Mouse (Mus musculus) stomach, embryonic 15.5 days (tissue): Measurements from ENCODE around the gene Edc4. TPM values are rescaled to one million over a fixed set of nuclear protein-coding genes. Genes with fewer than 3 reads are reported as not detected.
A peak's percentile ranks its signal among the peaks of the same experiment; 100 is the strongest.

ENCODE experiments used
- ATAC-seq: fragments of 200-750 bp; cut with Nextera tagmentation; 2 replicates; pipeline ENCODE4 v1.8.0; 2017; ENCODE audit warnings: low read depth, moderate number of reproducible peaks, moderate TSS enrichment; ENCODE audit not compliant: insufficient read depth, low FRiP score
- H3K27ac ChIP-seq: fragments of 300-500 bp; sonication (generic); 2 replicates; pipeline ENCODE4 v1.5.1; 2015; ENCODE audit warnings: mild to moderate bottlenecking, inconsistent platforms
- H3K27me3 ChIP-seq: fragments of 300-500 bp; sonication (generic); replicated peaks from 2 replicates; pipeline ENCODE4 v1.6.1; 2015; ENCODE audit warnings: inconsistent platforms
- H3K36me3 ChIP-seq: fragments of 300-500 bp; sonication (generic); 2 replicates; pipeline ENCODE4 v1.6.1; 2015; ENCODE audit warnings: inconsistent platforms
- H3K4me1 ChIP-seq: fragments of 300-500 bp; sonication (generic); 2 replicates; pipeline ENCODE4 v1.6.1; 2015; ENCODE audit warnings: inconsistent platforms
- H3K4me2 ChIP-seq: fragments of 300-500 bp; sonication (generic); 2 replicates; pipeline ENCODE4 v1.6.1; 2015; ENCODE audit warnings: mild to moderate bottlenecking, inconsistent platforms
- H3K4me3 ChIP-seq: fragments of 300-500 bp; sonication (generic); replicated peaks from 2 replicates; pipeline ENCODE4 v1.5.1; 2015; ENCODE audit warnings: inconsistent platforms
- H3K9ac ChIP-seq: fragments of 300-500 bp; sonication (generic); 2 replicates; pipeline ENCODE4 v1.6.1; 2015; ENCODE audit warnings: inconsistent platforms
- H3K9me3 ChIP-seq: fragments of 300-500 bp; sonication (generic); 2 replicates; pipeline ENCODE4 v1.6.1; 2016; ENCODE audit warnings: inconsistent platforms
- WGBS: fragments of 180-500 bp; shearing (Covaris S2); methylation state at CpG from one replicate; pipeline ENCODE4 v1.1.7; 2015; 5-methylcytosine and 5-hydroxymethylcytosine counted together
- polyA plus RNA-seq: library from polyadenylated mRNA; unstranded; fragments of >200 nt; fragmentation: Nextera tagmentation; extraction: Ambion mirVana; gene quantifications from 2 replicates; pipeline ENCODE4 v1.2.1, GENCODE M21; 2015

The Edc4 gene
- polyA plus RNA-seq, 1 experiment from 2014 or later: 35.7 TPM

GRCm38 (mm10) chr8:105854715-105855216 is 25.9 kb upstream of the Edc4 start, which contains the start of gene Thap11:
Gene Thap11 (plus strand): TSS chr8:105855132.
- peak within 1 kb of the TSS; percentile 77 for H3K9ac ChIP-seq
- H3K27ac ChIP-seq: peak within 1 kb of the TSS; percentile 87
- H3K36me3 ChIP-seq: peaks cover 5% of the 10 kb centered on the region; the same call in 1 of the 2 replicates
- H3K4me3 ChIP-seq: peak within 1 kb of the TSS; percentile 87
- WGBS: under 1% methylated on average over 42 of the region's 43 CpGs
- peak; percentile 90 for ATAC-seq
- peak within 1 kb of the TSS; percentile 77 for H3K4me2 ChIP-seq
- no peaks in the 10 kb centered on the region for H3K27me3 ChIP-seq
- H3K4me1 ChIP-seq: peaks cover 33% of the 10 kb centered on the region
- no peaks in the 10 kb centered on the region for H3K9me3 ChIP-seq

DNA sequence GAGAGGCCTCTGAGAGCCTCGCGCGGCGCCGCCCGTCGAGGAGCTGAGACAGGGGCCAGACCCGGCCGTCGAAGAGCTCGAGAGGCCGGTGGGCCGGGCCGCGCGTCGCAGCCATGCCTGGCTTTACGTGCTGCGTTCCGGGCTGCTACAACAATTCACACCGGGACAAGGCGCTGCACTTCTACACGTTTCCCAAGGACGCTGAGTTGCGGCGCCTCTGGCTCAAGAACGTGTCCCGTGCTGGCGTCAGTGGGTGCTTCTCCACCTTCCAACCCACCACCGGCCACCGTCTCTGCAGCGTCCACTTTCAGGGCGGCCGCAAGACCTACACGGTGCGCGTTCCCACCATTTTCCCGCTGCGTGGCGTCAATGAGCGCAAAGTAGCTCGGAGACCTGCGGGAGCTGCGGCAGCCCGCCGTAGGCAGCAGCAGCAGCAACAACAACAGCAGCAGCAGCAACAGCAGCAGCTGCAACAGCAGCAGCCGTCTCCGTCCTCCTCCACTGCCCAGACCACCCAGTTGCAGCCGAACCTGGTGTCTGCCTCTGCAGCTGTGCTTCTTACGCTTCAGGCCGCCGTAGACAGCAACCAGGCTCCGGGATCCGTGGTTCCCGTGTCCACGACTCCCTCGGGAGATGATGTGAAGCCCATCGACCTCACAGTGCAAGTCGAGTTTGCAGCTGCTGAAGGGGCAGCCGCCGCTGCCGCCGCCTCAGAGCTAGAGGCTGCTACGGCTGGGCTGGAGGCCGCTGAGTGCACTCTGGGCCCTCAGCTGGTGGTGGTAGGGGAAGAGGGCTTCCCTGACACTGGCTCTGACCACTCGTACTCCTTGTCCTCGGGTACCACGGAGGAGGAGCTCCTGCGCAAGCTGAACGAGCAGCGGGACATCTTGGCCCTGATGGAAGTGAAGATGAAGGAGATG is 25.2 kb upstream of the Edc4 start:
- H3K9me3 ChIP-seq: no peaks in the 10 kb centered on the region
- peak overlapping the region; percentile 87 for H3K27ac ChIP-seq
- WGBS: under 1% methylated on average over 71 of the region's 71 CpGs
- H3K36me3 ChIP-seq: peaks cover 5% of the 10 kb centered on the region; the same call in 1 of the 2 replicates
- H3K27me3 ChIP-seq: no peaks in the 10 kb centered on the region
- peak; percentile 0; the same call in 1 of the 2 replicates for ATAC-seq
- peak overlapping the region; percentile 87 for H3K4me3 ChIP-seq
- peaks cover 34% of the 10 kb centered on the region for H3K4me1 ChIP-seq
- peak overlapping the region; percentile 77 for H3K4me2 ChIP-seq
- H3K9ac ChIP-seq: peak overlapping the region; percentile 77

- H3K4me1 ChIP-seq: peaks cover 30% of the 10 kb centered on the region
- peak overlapping the region; percentile 87 for H3K4me3 ChIP-seq
- no peak for ATAC-seq
- no peaks in the 10 kb centered on the region for H3K27me3 ChIP-seq
- peak overlapping the region; percentile 77; the same call in 1 of the 2 replicates for H3K9ac ChIP-seq
- whole genome bisulfite sequencing: 12% methylated on average over 15 of the region's 15 CpGs
- peak overlapping the region; percentile 87; the same call in 1 of the 2 replicates for H3K27ac ChIP-seq
- H3K36me3 ChIP-seq: peaks cover 5% of the 10 kb centered on the region; the same call in 1 of the 2 replicates
- H3K9me3 ChIP-seq: no peaks in the 10 kb centered on the region
- H3K4me2 ChIP-seq: peak overlapping the region; percentile 77
Measured at GRCm38 (mm10) chr8:105856168-105856835, 24.4 kb upstream of the Edc4 start.

- H3K4me1 ChIP-seq: peaks cover 30% of the 10 kb centered on the region
- no peak overlapping the region; the same call in 1 of the 2 replicates for H3K27ac ChIP-seq
- no peak for ATAC-seq
- H3K4me2 ChIP-seq: no peak overlapping the region
- H3K27me3 ChIP-seq: no peaks in the 10 kb centered on the region
- 87% methylated on average over 5 of the region's 5 CpGs for WGBS
- peaks cover 6% of the 10 kb centered on the region; the same call in 1 of the 2 replicates for H3K36me3 ChIP-seq
- no peak overlapping the region for H3K4me3 ChIP-seq
- no peak overlapping the region for H3K9ac ChIP-seq
- no peaks in the 10 kb centered on the region for H3K9me3 ChIP-seq
Measured at GRCm38 (mm10) chr8:105858495-105858894, 22.2 kb upstream of the Edc4 start.

- Histone ChIP-seq H3K4me3 (no peak overlapping the region), H3K27ac (peak overlapping the region; percentile 91), H3K9ac (no peak overlapping the region)
Measured at GRCm38 (mm10) chr8:105859314-105859713, 21.4 kb upstream of the Edc4 start.

DNA sequence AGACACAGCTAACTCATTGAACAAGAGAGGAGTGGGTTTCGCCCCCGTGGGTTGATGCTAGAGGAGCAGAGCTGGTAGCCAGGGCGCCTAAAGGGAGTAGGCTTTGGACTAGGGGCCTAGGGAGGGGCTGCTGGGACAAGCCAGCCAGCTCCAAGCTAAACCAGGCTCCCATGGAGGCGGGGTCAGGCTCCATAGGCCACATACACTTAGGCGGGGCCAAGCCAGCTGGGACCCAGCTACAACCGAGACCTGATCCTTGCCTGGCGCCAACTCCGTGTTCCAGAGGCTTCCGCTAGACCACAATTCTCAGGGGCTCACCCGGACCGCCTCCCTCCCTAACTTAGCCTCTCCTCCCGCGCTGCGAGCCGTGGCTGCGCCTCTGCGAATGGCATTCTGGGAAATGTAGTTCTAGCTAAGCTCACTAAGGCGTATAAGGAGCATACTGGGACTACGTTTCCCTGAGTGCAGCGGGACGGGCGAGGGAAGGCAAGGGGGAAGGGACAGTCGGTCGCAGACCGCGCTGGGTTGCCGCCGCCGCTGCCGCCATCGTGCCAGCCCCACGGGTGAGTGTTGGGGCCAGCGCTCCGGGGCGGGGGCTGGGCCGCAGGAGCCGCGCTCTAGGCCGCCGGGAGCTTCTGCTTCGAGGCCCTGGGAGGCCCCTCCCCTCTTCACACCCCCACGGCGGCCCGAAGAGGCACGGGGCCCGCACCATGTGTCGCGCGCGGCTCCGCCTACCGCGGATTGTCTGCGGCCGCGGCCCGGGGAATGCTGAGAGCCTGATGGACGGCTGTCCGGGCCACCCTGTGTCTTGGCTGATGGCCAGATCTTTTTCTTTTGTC is 20.3 kb upstream of the Edc4 start, which contains the start of gene Nutf2:
Gene Nutf2 (plus strand): TSS at position 438 of the 839 bp plus-strand sequence.
- Histone ChIP-seq H3K9ac (peak within 1 kb of the TSS; percentile 71), H3K4me2 (peak within 1 kb of the TSS; percentile 72), H3K4me1 (peaks cover 34% of the 10 kb centered on the region), H3K4me3 (peak within 1 kb of the TSS; percentile 73), H3K27ac (peak within 1 kb of the TSS; percentile 91), H3K36me3 (peaks cover 9% of the 10 kb centered on the region; the same call in 1 of the 2 replicates), H3K27me3 (no peaks in the 10 kb centered on the region), H3K9me3 (no peaks in the 10 kb centered on the region)
- WGBS: under 1% methylated on average over 52 of the region's 59 CpGs
- peak; percentile 98 for ATAC-seq

More at GRCm38 (mm10) chr8:105859314-105859713, 21.4 kb upstream of the Edc4 start:
- ATAC-seq: no peak
- WGBS: 44% methylated on average over 5 of the region's 5 CpGs
- Histone ChIP-seq H3K9me3 (no peaks in the 10 kb centered on the region), H3K4me1 (peaks cover 34% of the 10 kb centered on the region), H3K27me3 (no peaks in the 10 kb centered on the region), H3K4me2 (peak overlapping the region; percentile 50), H3K36me3 (peaks cover 9% of the 10 kb centered on the region; the same call in 1 of the 2 replicates)

DNA sequence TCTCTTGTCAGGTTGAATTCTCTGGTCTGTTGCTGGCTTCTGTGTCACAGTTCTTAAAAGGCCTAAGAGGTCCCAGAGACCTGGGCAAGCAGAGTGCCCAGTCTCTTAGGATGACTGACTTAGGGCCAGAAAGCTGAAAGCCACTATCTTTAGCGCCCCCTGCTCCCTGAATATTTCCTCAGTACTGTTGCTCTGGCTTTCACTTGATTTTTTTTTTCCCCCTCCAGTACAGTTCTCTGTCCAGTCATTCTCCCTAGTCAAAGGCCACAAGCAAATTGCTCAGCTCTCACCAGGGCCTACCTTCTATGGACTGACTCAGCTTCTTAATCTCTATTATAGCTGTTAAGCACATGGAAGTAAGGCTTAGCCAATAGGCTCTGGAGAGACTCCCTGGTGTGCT is 18.7 kb upstream of the Edc4 start:
- Histone ChIP-seq H3K27me3 (no peaks in the 10 kb centered on the region), H3K4me2 (peak overlapping the region; percentile 72), H3K9me3 (no peaks in the 10 kb centered on the region), H3K27ac (no peak overlapping the region), H3K4me1 (peaks cover 23% of the 10 kb centered on the region), H3K4me3 (peak overlapping the region; percentile 73), H3K9ac (no peak overlapping the region), H3K36me3 (peaks cover 16% of the 10 kb centered on the region)
- 14% methylated on average over 1 of the region's 1 CpGs for WGBS
- ATAC-seq: no peak

DNA sequence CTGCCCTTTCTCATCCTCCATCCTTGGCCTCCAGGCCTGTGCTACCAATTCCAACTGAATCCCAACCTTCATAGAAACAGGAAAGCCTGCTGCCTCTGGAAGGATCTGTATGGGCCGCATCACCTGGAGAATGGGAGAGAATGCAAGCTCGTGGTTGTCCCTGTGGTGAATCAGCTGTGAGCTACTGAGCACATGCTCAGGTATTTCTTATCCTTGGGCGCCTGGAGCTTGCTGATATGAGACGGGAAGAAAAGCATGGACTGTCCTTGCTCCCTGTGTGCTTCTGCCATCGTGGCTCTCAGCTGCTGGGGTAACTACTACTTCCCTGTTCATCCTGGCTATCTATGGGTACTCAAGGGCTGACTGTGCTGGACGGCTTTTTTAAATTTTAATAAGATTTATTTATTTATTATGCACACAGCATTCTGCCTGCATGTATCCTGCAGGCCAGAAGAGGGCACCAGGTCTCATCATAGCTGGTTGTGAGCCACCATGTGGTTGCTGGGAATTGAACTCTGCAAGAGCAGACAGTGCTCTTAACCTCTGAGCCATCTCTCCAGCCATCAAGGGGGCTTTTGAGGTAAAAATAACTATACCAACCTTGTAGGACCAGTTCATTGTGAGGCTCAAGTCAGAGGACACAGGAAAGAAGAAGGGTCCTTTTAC is 14.2 kb upstream of the Edc4 start:
- 79% methylated on average over 6 of the region's 6 CpGs for WGBS

GRCm38 (mm10) chr8:105874301-105874700 is 6.4 kb upstream of the Edc4 start:
- Histone ChIP-seq H3K27me3 (no peaks in the 10 kb centered on the region), H3K9ac (no peak overlapping the region), H3K4me2 (no peak overlapping the region), H3K4me1 (no peaks in the 10 kb centered on the region), H3K36me3 (peaks cover 44% of the 10 kb centered on the region), H3K9me3 (no peaks in the 10 kb centered on the region), H3K27ac (no peak overlapping the region), H3K4me3 (no peak overlapping the region)
- no peak for ATAC-seq
- 83% methylated on average over 6 of the region's 6 CpGs for WGBS

More for the DNA sequence above, 14.2 kb upstream of the Edc4 start:
- no peak for ATAC-seq
- H3K9ac ChIP-seq: no peak overlapping the region
- peaks cover 32% of the 10 kb centered on the region for H3K36me3 ChIP-seq
- H3K9me3 ChIP-seq: no peaks in the 10 kb centered on the region
- H3K27ac ChIP-seq: no peak overlapping the region
- H3K4me3 ChIP-seq: no peak overlapping the region
- H3K4me1 ChIP-seq: 0 out of 2 replicates have a peak, but pooled peaks cover 4% of the 10 kb centered on the region
- no peaks in the 10 kb centered on the region for H3K27me3 ChIP-seq
- H3K4me2 ChIP-seq: no peak overlapping the region

- Histone ChIP-seq H3K4me2 (no peak overlapping the region), H3K36me3 (peaks cover 72% of the 10 kb centered on the region), H3K9me3 (no peaks in the 10 kb centered on the region), H3K27ac (no peak overlapping the region), H3K4me3 (no peak overlapping the region), H3K4me1 (peaks cover 4% of the 10 kb centered on the region; the same call in 1 of the 2 replicates), H3K27me3 (no peaks in the 10 kb centered on the region), H3K9ac (no peak overlapping the region)
- WGBS: 94% methylated on average over 12 of the region's 12 CpGs
- no peak for ATAC-seq
Measured at GRCm38 (mm10) chr8:105889756-105890465, 9.2 kb downstream of the Edc4 start.
